ENCODE assay signal across 23 mouse cellular contexts in the genomic region with DNA sequence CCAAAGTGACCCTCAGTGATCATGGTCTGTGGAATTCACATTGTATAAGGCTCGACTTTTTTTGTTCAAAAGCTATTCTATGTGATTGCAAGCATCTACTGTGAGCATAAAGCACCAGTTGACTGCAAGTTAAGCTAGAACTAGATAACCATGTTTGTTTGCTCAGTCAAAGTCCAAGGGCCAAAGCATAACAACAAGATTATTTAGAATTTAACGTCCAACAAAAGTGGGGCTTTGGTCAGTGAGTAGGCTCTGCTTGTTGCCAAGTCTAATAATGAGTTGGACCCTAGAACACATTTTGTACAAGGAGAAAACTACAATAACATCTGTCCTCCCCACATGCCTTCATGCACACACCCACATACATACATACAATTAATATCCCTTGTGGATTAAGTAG.
DNase-seq lines count a peak whose midpoint lies in the region; ATAC-seq and TF ChIP-seq lines count a peak whose summit lies in the region.
"Had no signal": no experiment of that assay in that cellular context is flagged by ENCODE, and none has a peak within 500 bp of the region (broad histone marks: within the 10 kb centered on the region; RNA-seq: fewer than 3 reads in every experiment).

No protein-coding gene starts in this region.

- peak; percentile 22; the same call in 1 of the 2 replicates for TF ChIP-seq EP300 in liver, postnatal 0 days (IDR thresholded peaks at IDR 0.05; ENCODE audit: low read depth)

- peak; percentile 95 for ATAC-seq in liver, postnatal 0 days
- no peak for ATAC-seq in liver, embryonic 11.5 days (replicated peaks; ENCODE audit: low FRiP score)
- ATAC-seq: activated CD4-positive, CD25-positive, alpha-beta regulatory T cell, adult 4 months; CD4-positive, CD25-positive, alpha-beta regulatory T cell, adult 4 months; forebrain, embryonic 13.5 days; forebrain, embryonic 15.5 days; Patski had no signal

- H3K27me3 ChIP-seq in liver, adult 2 months (ENCODE audit: control insufficient read depth, insufficient read depth, low read length) = no peaks in the 10 kb centered on the region
- H3K27me3 ChIP-seq in liver, postnatal 0 days (ENCODE audit: insufficient read depth, low read length) = no peaks in the 10 kb centered on the region
- no peaks in the 10 kb centered on the region for H3K27me3 ChIP-seq in liver, embryonic 11.5 days (replicated peaks; ENCODE audit: control insufficient read depth, insufficient read depth, low read length)
- H3K27me3 ChIP-seq: CH12.LX; embryonic facial prominence, embryonic 12.5 days; forebrain, embryonic 13.5 days; forebrain, embryonic 15.5 days; Patski had no signal

- H3K4me1 ChIP-seq in liver, adult 2 months (ENCODE audit: control insufficient read depth, insufficient read depth, low read length) = peaks cover 2% of the 10 kb centered on the region; the same call in 1 of the 2 replicates
- no peaks in the 10 kb centered on the region for H3K4me1 ChIP-seq in liver, postnatal 0 days (ENCODE audit: insufficient read depth)
- no peaks in the 10 kb centered on the region for H3K4me1 ChIP-seq in liver, embryonic 11.5 days (replicated peaks; ENCODE audit: control insufficient read depth, insufficient read depth, low read length)
- H3K4me1 ChIP-seq: embryonic facial prominence, embryonic 10.5 days; embryonic facial prominence, embryonic 12.5 days; forebrain, embryonic 13.5 days; forebrain, embryonic 15.5 days had no signal

- H3K36me3 ChIP-seq in liver, adult 2 months (ENCODE audit: control insufficient read depth, insufficient read depth, low read length) = peaks cover 8% of the 10 kb centered on the region
- H3K36me3 ChIP-seq in liver, postnatal 0 days (replicated peaks; ENCODE audit: insufficient read depth, low read length) = no peaks in the 10 kb centered on the region
- H3K36me3 ChIP-seq in liver, embryonic 11.5 days (ENCODE audit: control insufficient read depth, insufficient read depth, low read length) = no peaks in the 10 kb centered on the region; the same call in 1 of the 2 replicates
- H3K36me3 ChIP-seq: forebrain, embryonic 15.5 days; G1E had no signal

- WGBS in liver, adult 2 months = 17% methylated on average over 2 of the region's 2 CpGs
- 61% methylated on average over 2 of the region's 2 CpGs for WGBS in liver, postnatal 0 days (ENCODE audit: insufficient replicate concordance)
- 84% methylated on average over 2 of the region's 2 CpGs for WGBS in liver, embryonic 11.5 days

- H3K9me3 ChIP-seq in liver, postnatal 0 days (ENCODE audit: low read length) = no peaks in the 10 kb centered on the region
- H3K9me3 ChIP-seq in liver, embryonic 11.5 days (ENCODE audit: control insufficient read depth, low read length) = no peaks in the 10 kb centered on the region
- H3K9me3 ChIP-seq: embryonic facial prominence, embryonic 10.5 days; embryonic facial prominence, embryonic 12.5 days; forebrain, embryonic 13.5 days; forebrain, embryonic 15.5 days; G1E had no signal

- no peak for TF ChIP-seq CTCF in liver, adult 2 months (IDR thresholded peaks at IDR 0.05; ENCODE audit: low read depth, low read length)
- no peak for TF ChIP-seq CTCF in liver, postnatal 0 days (IDR thresholded peaks at IDR 0.05; ENCODE audit: low read depth)

- no peak overlapping the region for H3K9ac ChIP-seq in liver, adult 2 months (ENCODE audit: low read depth, low read length)
- H3K9ac ChIP-seq in liver, postnatal 0 days (replicated peaks) = no peak overlapping the region
- no peak overlapping the region for H3K9ac ChIP-seq in liver, embryonic 11.5 days (ENCODE audit: low read depth, low read length)
- H3K9ac ChIP-seq: embryonic facial prominence, embryonic 12.5 days; forebrain, embryonic 13.5 days; forebrain, embryonic 15.5 days had no signal

- H3K79me2 ChIP-seq in liver, adult 2 months (ENCODE audit: control insufficient read depth, insufficient read depth, low read length) = no peaks in the 10 kb centered on the region

- H3K4me2 ChIP-seq in liver, postnatal 0 days (ENCODE audit: low read depth, low read length) = no peak overlapping the region
- H3K4me2 ChIP-seq in liver, embryonic 11.5 days = no peak overlapping the region
- H3K4me2 ChIP-seq: embryonic facial prominence, embryonic 12.5 days; forebrain, embryonic 13.5 days; forebrain, embryonic 15.5 days had no signal

- no peak overlapping the region for H3K27ac ChIP-seq in liver, adult 2 months (replicated peaks; ENCODE audit: insufficient read depth, low read depth, low read length)
- peak overlapping the region; percentile 63 for H3K27ac ChIP-seq in liver, postnatal 0 days (ENCODE audit: low read depth)
- H3K27ac ChIP-seq in liver, embryonic 11.5 days (ENCODE audit: low read depth, low read length) = no peak overlapping the region
- H3K27ac ChIP-seq: embryonic facial prominence, embryonic 10.5 days; embryonic facial prominence, embryonic 12.5 days; forebrain, embryonic 13.5 days; forebrain, embryonic 15.5 days had no signal

- no peak for TF ChIP-seq POLR2A in liver, adult 2 months (IDR thresholded peaks at IDR 0.05; ENCODE audit: extremely low read depth, insufficient read depth, low read length)

- no peak overlapping the region for H3K4me3 ChIP-seq in liver, adult 2 months (ENCODE audit: insufficient read depth, low read depth, low read length)
- no peak overlapping the region for H3K4me3 ChIP-seq in liver, postnatal 0 days (ENCODE audit: low read depth, low read length)
- H3K4me3 ChIP-seq in liver, embryonic 11.5 days (ENCODE audit: low read depth, low read length) = no peak overlapping the region
- H3K4me3 ChIP-seq: embryonic facial prominence, embryonic 10.5 days; embryonic facial prominence, embryonic 12.5 days; forebrain, embryonic 13.5 days; forebrain, embryonic 15.5 days had no signal

- DNase-seq in liver, adult 2 months (ENCODE audit: extremely low read depth, low read depth, low spot score) = peak; percentile 91
- DNase-seq in liver = no peak
- no peak for DNase-seq in liver, postnatal 0 days
- DNase-seq in liver, embryonic 11.5 days (ENCODE audit: low spot score) = no peak
- DNase-seq in layer of hippocampus, postnatal 36 days = no peak
- DNase-seq: adrenal gland, adult 8-10 months; adrenal gland, postnatal 14 days; adrenal gland, postnatal 36 days; B cell, adult 2 months; cerebellum, adult 11-12 months; cerebellum, adult 2 months; cerebellum, adult 9-10 months; cerebellum, postnatal 10 days; cerebellum, postnatal 25 days had no signal
